Mouse (Mus musculus) thymus, adult 2 months (tissue): ENCODE measurements around the gene Phyhd1.

Experiments used
- CTCF ChIP-seq: fragments of 200-500 bp; IDR thresholded peaks from 2 replicates; pipeline ENCODE4 v1.5.1; 2012; ENCODE audit warnings: mild to moderate bottlenecking, control low read depth, low read length, moderate library complexity, borderline replicate concordance; ENCODE audit not compliant: control insufficient read depth, poor library complexity, insufficient read depth; ENCODE audit errors: extremely low read depth
- POLR2A ChIP-seq: fragments of 200-500 bp; IDR thresholded peaks from 2 replicates; pipeline ENCODE4 v1.6.1; 2012; ENCODE audit warnings: mild to moderate bottlenecking, low read length, control low read depth, moderate library complexity; ENCODE audit not compliant: control insufficient read depth, poor library complexity, insufficient read depth; ENCODE audit errors: extremely low read depth

- TF ChIP-seq CTCF (no peak), POLR2A (no peak)
Measured at GRCm38 (mm10) chr2:30311481-30311880, 45.5 kb downstream of the Phyhd1 start.
